Mouse (Mus musculus) bone marrow macrophage, adult 2 months (primary cell): ENCODE data around the gene Kmt2b.

Source experiments
- CTCF ChIP-seq: IDR thresholded peaks from 2 replicates; pipeline ENCODE4 v1.5.1; 2012; ENCODE audit warnings: low read depth, mild to moderate bottlenecking, low read length, moderate library complexity
- POLR2A ChIP-seq: IDR thresholded peaks from 2 replicates; pipeline ENCODE4 v1.6.1; 2012; ENCODE audit warnings: mild to moderate bottlenecking, low read depth, low read length, borderline replicate concordance

GRCm38 (mm10) chr7:30594510-30595024, 6.0 kb upstream of the Kmt2b start:
- no peak for TF ChIP-seq POLR2A
- no peak for TF ChIP-seq CTCF
